ENCODE assay signal across 7 mouse cellular contexts in genomic region chr17:45685171-45686092, GRCm38 (mm10). TPM values are rescaled to one million over a fixed set of nuclear protein-coding genes. Genes with fewer than 3 reads are reported as not detected.
DNase-seq lines count a peak whose midpoint lies in the region; ATAC-seq lines count a peak whose summit lies in the region.

No protein-coding gene starts in this region.

- H3K4me3 ChIP-seq in embryonic facial prominence, embryonic 13.5 days: peak overlapping the region; percentile 90
- H3K4me3 ChIP-seq in heart, embryonic 16.5 days (ENCODE audit: low read length): peak overlapping the region; percentile 96

- peak overlapping the region; percentile 87 for H3K4me2 ChIP-seq in embryonic facial prominence, embryonic 13.5 days
- H3K4me2 ChIP-seq in heart, embryonic 16.5 days (ENCODE audit: low read depth, low read length): peak overlapping the region; percentile 79

- peak overlapping the region; percentile 89 for H3K27ac ChIP-seq in embryonic facial prominence, embryonic 13.5 days
- peak overlapping the region; percentile 81 for H3K27ac ChIP-seq in heart, embryonic 16.5 days (ENCODE audit: low read length)

- H3K9ac ChIP-seq in embryonic facial prominence, embryonic 13.5 days: peak overlapping the region; percentile 92
- peak overlapping the region; percentile 91 for H3K9ac ChIP-seq in heart, embryonic 16.5 days (ENCODE audit: low read length)

- under 1% methylated on average over 58 of the region's 58 CpGs for WGBS in embryonic facial prominence, embryonic 13.5 days
- WGBS in heart, embryonic 16.5 days: under 1% methylated on average over 57 of the region's 58 CpGs

- H3K4me1 ChIP-seq in embryonic facial prominence, embryonic 13.5 days: peaks cover 38% of the 10 kb centered on the region
- peaks cover 29% of the 10 kb centered on the region for H3K4me1 ChIP-seq in heart, embryonic 16.5 days (ENCODE audit: control insufficient read depth, insufficient read depth, low read length)

- peak; percentile 56 for ATAC-seq in embryonic facial prominence, embryonic 13.5 days (ENCODE audit: insufficient number of reproducible peaks, insufficient read depth, low FRiP score, low TSS enrichment, low read depth)
- peak; percentile 46 for ATAC-seq in heart, embryonic 16.5 days (replicated peaks; ENCODE audit: extremely low read depth, insufficient read depth, low FRiP score)
- ATAC-seq in megakaryocyte, adult 5-6 weeks (ENCODE audit: poor library complexity, severe bottlenecking): peak; percentile 33

- DNase-seq in ES-CJ7 (ENCODE audit: low read depth, low spot score) (peak; percentile 56), adipocyte (ENCODE audit: low spot score) (peak; percentile 28)
- peak; percentile 40 to 41 for DNase-seq in layer of hippocampus, postnatal 25 days (ENCODE audit: extremely low spot score in 1 of 2, low spot score in 1 of 2)
- peak; percentile 63 for DNase-seq in right cerebral cortex, postnatal 4 days

- no peaks in the 10 kb centered on the region for H3K27me3 ChIP-seq in embryonic facial prominence, embryonic 13.5 days
- no peaks in the 10 kb centered on the region for H3K27me3 ChIP-seq in heart, embryonic 16.5 days (ENCODE audit: control insufficient read depth, insufficient read depth, low read length)

- no peaks in the 10 kb centered on the region for H3K36me3 ChIP-seq in embryonic facial prominence, embryonic 13.5 days
- H3K36me3 ChIP-seq in heart, embryonic 16.5 days (ENCODE audit: control insufficient read depth, insufficient read depth): no peaks in the 10 kb centered on the region

- H3K9me3 ChIP-seq in embryonic facial prominence, embryonic 13.5 days: no peaks in the 10 kb centered on the region
- H3K9me3 ChIP-seq in heart, embryonic 16.5 days (replicated peaks; ENCODE audit: control insufficient read depth, low read length): no peaks in the 10 kb centered on the region

RNA-seq across cellular contexts. Expression of gene Mrpl14, which starts 0.7 kb away (rescaled TPM):
- polyA plus RNA-seq in embryonic facial prominence, embryonic 13.5 days (2015; fragmentation: Nextera tagmentation; extraction: Ambion mirVana): 146 and 152 TPM in 2 replicates
- 137 and 143 TPM in 2 replicates for polyA plus RNA-seq in heart, embryonic 16.5 days (2015; fragmentation: Nextera tagmentation; extraction: Ambion mirVana)
- total RNA-seq in layer of hippocampus, postnatal 25 days (2021): 10 to 100 TPM; 40.0 to 40.9 TPM
- 30.3 and 34.7 TPM in 2 replicates for total RNA-seq in megakaryocyte, adult 5-6 weeks (2015)
- total RNA-seq in megakaryocyte, adult 5-6 weeks (2017): 12.7 and 14.7 TPM in 2 replicates

RNA-seq across cellular contexts. Expression of gene Tmem63b, which starts 1.3 kb away (rescaled TPM):
- polyA plus RNA-seq in embryonic facial prominence, embryonic 13.5 days (2015; fragmentation: Nextera tagmentation; extraction: Ambion mirVana): 38.0 and 42.4 TPM in 2 replicates
- 40.4 and 47.6 TPM in 2 replicates for polyA plus RNA-seq in heart, embryonic 16.5 days (2015; fragmentation: Nextera tagmentation; extraction: Ambion mirVana)
- total RNA-seq in layer of hippocampus, postnatal 25 days (2021): 100 to 1,000 TPM; 176 to 191 TPM
- 3.3 and 5.3 TPM in 2 replicates for total RNA-seq in megakaryocyte, adult 5-6 weeks (2015)
- total RNA-seq in megakaryocyte, adult 5-6 weeks (2017): 3.6 and 5.3 TPM in 2 replicates

RNA-seq across cellular contexts. Expression of gene Capn11, which starts 26.3 kb away (rescaled TPM):
- 0.63 and 0.84 TPM in 2 replicates for polyA plus RNA-seq in embryonic facial prominence, embryonic 13.5 days (2015; fragmentation: Nextera tagmentation; extraction: Ambion mirVana)
- polyA plus RNA-seq in heart, embryonic 16.5 days (2015; fragmentation: Nextera tagmentation; extraction: Ambion mirVana): 0.34 and 0.84 TPM in 2 replicates
- total RNA-seq in layer of hippocampus, postnatal 25 days (2021): under 1 TPM; 0.19 to 0.20 TPM
- 0.67 TPM in 1 of 2 replicates, not detected in the other for total RNA-seq in megakaryocyte, adult 5-6 weeks (2015)
- not detected in 2 replicates for total RNA-seq in megakaryocyte, adult 5-6 weeks (2017)

RNA-seq across cellular contexts. Expression of gene 1600014C23Rik, which starts 48.2 kb away (rescaled TPM):
- not detected in 2 replicates for polyA plus RNA-seq in embryonic facial prominence, embryonic 13.5 days (2015; fragmentation: Nextera tagmentation; extraction: Ambion mirVana)
- polyA plus RNA-seq in heart, embryonic 16.5 days (2015; fragmentation: Nextera tagmentation; extraction: Ambion mirVana): 0.54 and 1.4 TPM in 2 replicates
- under 1 TPM in 1 of 2 experiments, not detected in 1; 0.59 TPM for total RNA-seq in layer of hippocampus, postnatal 25 days (2021)
- not detected in 2 replicates for total RNA-seq in megakaryocyte, adult 5-6 weeks (2015)
- not detected in 2 replicates for total RNA-seq in megakaryocyte, adult 5-6 weeks (2017)

Comparison
In these comparisons a context has a peak if more than half of its experiments do, and no peak if none do; other contexts are left out.
1. Peak in every context shown above with its lines: DNase-seq, ATAC-seq, H3K4me3 ChIP-seq and H3K27ac ChIP-seq.
2. RNA of gene Tmem63b, which starts 1.3 kb away (total RNA-seq): 176 to 191 TPM in layer of hippocampus, postnatal 25 days; 3.3 to 5.3 TPM in megakaryocyte, adult 5-6 weeks; every median in the first group is over 10 times any median in the second.